Mouse (Mus musculus): Measurements from ENCODE around the gene Manea. TPM values are rescaled to one million over a fixed set of nuclear protein-coding genes. Genes with fewer than 3 reads are reported as not detected.
"Not testable (repeated sequence)": the region's sequence is repeated elsewhere in the genome, so short reads cannot be mapped to it uniquely, and the experiment has no call there.

Gene Manea
- polyA plus RNA-seq, 1 experiment from 2014 or later: 12.6 TPM

GRCm38 (mm10) chr4:26342346-26342745, 4.3 kb downstream of the Manea start:
- Histone ChIP-seq H3K4me2 (ENCODE audit: low read length) (no peak overlapping the region), H3K27ac (no peak overlapping the region), H3K4me3 (replicated peaks; ENCODE audit: low read depth, low read length) (no peak overlapping the region), H3K9ac (ENCODE audit: low read depth, low read length) (no peak overlapping the region), H3K4me1 (replicated peaks; ENCODE audit: insufficient read depth, low read length) (no peaks in the 10 kb centered on the region), H3K27me3 (ENCODE audit: insufficient read depth, low read length) (no peaks in the 10 kb centered on the region), H3K9me3 (replicated peaks; ENCODE audit: low read length) (no peaks in the 10 kb centered on the region), H3K36me3 (ENCODE audit: insufficient read depth, low read length) (no peaks in the 10 kb centered on the region)
- DNase-seq (ENCODE audit: low spot score) (no peak), ATAC-seq (replicated peaks; ENCODE audit: low FRiP score, low read depth) (no peak)
- TF ChIP-seq CTCF (IDR thresholded peaks at IDR 0.05; ENCODE audit: low read depth): no peak

- Histone ChIP-seq H3K27me3 (ENCODE audit: insufficient read depth, low read length) (no peaks in the 10 kb centered on the region), H3K4me3 (replicated peaks; ENCODE audit: low read depth, low read length) (no peak overlapping the region), H3K36me3 (ENCODE audit: insufficient read depth, low read length) (no peaks in the 10 kb centered on the region), H3K27ac (no peak overlapping the region), H3K9ac (ENCODE audit: low read depth, low read length) (no peak overlapping the region), H3K9me3 (replicated peaks; ENCODE audit: low read length) (no peaks in the 10 kb centered on the region), H3K4me1 (replicated peaks; ENCODE audit: insufficient read depth, low read length) (no peaks in the 10 kb centered on the region), H3K4me2 (ENCODE audit: low read length) (no peak overlapping the region)
- WGBS: 83% methylated on average over 5 of the region's 5 CpGs
- ATAC-seq (replicated peaks; ENCODE audit: low FRiP score, low read depth) (no peak), DNase-seq (ENCODE audit: low spot score) (no peak)
- no peak for TF ChIP-seq CTCF (IDR thresholded peaks at IDR 0.05; ENCODE audit: low read depth)
Observed at GRCm38 (mm10) chr4:26338604-26339003, 8.1 kb downstream of the Manea start.

- DNase-seq (ENCODE audit: low spot score): no peak
- H3K27me3 ChIP-seq (ENCODE audit: insufficient read depth, low read length): no peaks in the 10 kb centered on the region
- no peak overlapping the region for H3K4me2 ChIP-seq (ENCODE audit: low read length)
- no peaks in the 10 kb centered on the region for H3K36me3 ChIP-seq (ENCODE audit: insufficient read depth, low read length)
- no peak for ATAC-seq (replicated peaks; ENCODE audit: low FRiP score, low read depth)
- TF ChIP-seq CTCF (IDR thresholded peaks at IDR 0.05; ENCODE audit: low read depth): no peak
- no peak overlapping the region for H3K9ac ChIP-seq (ENCODE audit: low read depth, low read length)
- H3K9me3 ChIP-seq (replicated peaks; ENCODE audit: low read length): no peaks in the 10 kb centered on the region
- no peaks in the 10 kb centered on the region for H3K4me1 ChIP-seq (replicated peaks; ENCODE audit: insufficient read depth, low read length)
- no peak overlapping the region for H3K4me3 ChIP-seq (replicated peaks; ENCODE audit: low read depth, low read length)
- no peak overlapping the region for H3K27ac ChIP-seq
- 92% methylated on average over 5 of the region's 5 CpGs for WGBS
Observed at GRCm38 (mm10) chr4:26336563-26336962, 10.1 kb downstream of the Manea start.

GRCm38 (mm10) chr4:26304731-26305130, 42.0 kb downstream of the Manea start:
- not testable (repeated sequence) for DNase-seq (ENCODE audit: low spot score); H3K4me3 ChIP-seq (replicated peaks; ENCODE audit: low read depth, low read length); H3K4me2 ChIP-seq (ENCODE audit: low read length); H3K27ac ChIP-seq; ATAC-seq (replicated peaks; ENCODE audit: low FRiP score, low read depth); H3K4me1 ChIP-seq (replicated peaks; ENCODE audit: insufficient read depth, low read length); H3K36me3 ChIP-seq (ENCODE audit: insufficient read depth, low read length); H3K9me3 ChIP-seq (replicated peaks; ENCODE audit: low read length); H3K27me3 ChIP-seq (ENCODE audit: insufficient read depth, low read length); H3K9ac ChIP-seq (ENCODE audit: low read depth, low read length)
- 90% methylated on average over 1 of the region's 1 CpGs for WGBS

GRCm38 (mm10) chr4:26277112-26277716, 69.5 kb downstream of the Manea start:
- no peaks in the 10 kb centered on the region for H3K4me1 ChIP-seq (replicated peaks; ENCODE audit: insufficient read depth, low read length)
- H3K9me3 ChIP-seq (replicated peaks; ENCODE audit: low read length): no peaks in the 10 kb centered on the region
- no peak overlapping the region for H3K4me3 ChIP-seq (replicated peaks; ENCODE audit: low read depth, low read length)
- H3K4me2 ChIP-seq (ENCODE audit: low read length): no peak overlapping the region
- H3K9ac ChIP-seq (ENCODE audit: low read depth, low read length): no peak overlapping the region
- TF ChIP-seq CTCF (IDR thresholded peaks at IDR 0.05; ENCODE audit: low read depth): no peak
- no peaks in the 10 kb centered on the region for H3K36me3 ChIP-seq (ENCODE audit: insufficient read depth, low read length)
- WGBS: 50% methylated on average over 1 of the region's 1 CpGs
- H3K27me3 ChIP-seq (ENCODE audit: insufficient read depth, low read length): no peaks in the 10 kb centered on the region
- ATAC-seq (replicated peaks; ENCODE audit: low FRiP score, low read depth) (no peak), DNase-seq (ENCODE audit: low spot score) (no peak)
- no peak overlapping the region for H3K27ac ChIP-seq

GRCm38 (mm10) chr4:26276264-26276663, 70.4 kb downstream of the Manea start:
- Histone ChIP-seq H3K27me3 (ENCODE audit: insufficient read depth, low read length) (no peaks in the 10 kb centered on the region), H3K4me1 (replicated peaks; ENCODE audit: insufficient read depth, low read length) (no peaks in the 10 kb centered on the region), H3K27ac (no peak overlapping the region), H3K4me2 (ENCODE audit: low read length) (no peak overlapping the region), H3K36me3 (ENCODE audit: insufficient read depth, low read length) (no peaks in the 10 kb centered on the region), H3K4me3 (replicated peaks; ENCODE audit: low read depth, low read length) (no peak overlapping the region), H3K9ac (ENCODE audit: low read depth, low read length) (no peak overlapping the region), H3K9me3 (replicated peaks; ENCODE audit: low read length) (no peaks in the 10 kb centered on the region)
- TF ChIP-seq CTCF (IDR thresholded peaks at IDR 0.05; ENCODE audit: low read depth): no peak
- ATAC-seq (replicated peaks; ENCODE audit: low FRiP score, low read depth) (no peak), DNase-seq (ENCODE audit: low spot score) (no peak)

- DNase-seq (ENCODE audit: low spot score) (no peak), ATAC-seq (replicated peaks; ENCODE audit: low FRiP score, low read depth) (no peak)
- Histone ChIP-seq H3K27me3 (ENCODE audit: insufficient read depth, low read length) (no peaks in the 10 kb centered on the region), H3K4me3 (replicated peaks; ENCODE audit: low read depth, low read length) (no peak overlapping the region), H3K36me3 (ENCODE audit: insufficient read depth, low read length) (no peaks in the 10 kb centered on the region), H3K4me2 (ENCODE audit: low read length) (no peak overlapping the region), H3K27ac (no peak overlapping the region), H3K9me3 (replicated peaks; ENCODE audit: low read length) (no peaks in the 10 kb centered on the region), H3K4me1 (replicated peaks; ENCODE audit: insufficient read depth, low read length) (no peaks in the 10 kb centered on the region), H3K9ac (ENCODE audit: low read depth, low read length) (no peak overlapping the region)
- no peak for TF ChIP-seq CTCF (IDR thresholded peaks at IDR 0.05; ENCODE audit: low read depth)
- 76% methylated on average over 2 of the region's 2 CpGs for WGBS
Observed at GRCm38 (mm10) chr4:26275769-26276168, 70.9 kb downstream of the Manea start.
